ENCODE assay signal across 22 mouse cellular contexts in the genomic region with DNA sequence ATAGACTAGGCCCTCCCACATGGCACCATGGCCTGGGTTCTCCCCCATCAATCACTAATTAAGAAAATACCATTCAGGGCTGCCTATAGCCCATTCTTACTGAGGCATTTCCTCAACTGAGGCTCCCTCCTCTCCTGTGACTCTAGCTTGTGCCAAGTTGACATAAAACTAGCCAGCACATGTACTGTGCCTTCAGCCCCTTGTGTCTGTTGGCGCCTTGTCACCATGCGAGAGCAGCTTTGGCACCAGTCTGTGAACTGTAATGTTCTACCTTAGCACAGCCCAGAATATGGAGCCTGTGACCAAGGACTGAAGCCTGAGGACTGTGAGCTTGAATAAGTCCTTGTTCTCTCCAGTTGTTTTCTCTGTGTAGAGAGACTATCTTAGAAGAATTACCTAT.
DNase-seq lines count a peak whose midpoint lies in the region; ATAC-seq lines count a peak whose summit lies in the region.
"Had no signal": no experiment of that assay in that cellular context is flagged by ENCODE, and none has a peak within 500 bp of the region (broad histone marks: within the 10 kb centered on the region; RNA-seq: fewer than 3 reads in every experiment).

No protein-coding gene starts in this region.

- no peak overlapping the region for H3K9ac ChIP-seq in liver, embryonic 12.5 days

- H3K4me2 ChIP-seq in liver, embryonic 12.5 days: no peak overlapping the region

- peak overlapping the region; percentile 42; the same call in 1 of the 2 replicates for H3K27ac ChIP-seq in brown adipose tissue, adult 24 weeks (replicated peaks; ENCODE audit: low read depth, low read length)
- H3K27ac ChIP-seq in liver, embryonic 12.5 days: no peak overlapping the region

- no peak overlapping the region for H3K4me3 ChIP-seq in brown adipose tissue, adult 24 weeks (ENCODE audit: insufficient read depth, low read depth, low read length)
- no peak overlapping the region for H3K4me3 ChIP-seq in liver, embryonic 12.5 days

- peaks cover 22% of the 10 kb centered on the region for H3K4me1 ChIP-seq in brown adipose tissue, adult 24 weeks (ENCODE audit: control insufficient read depth, insufficient read depth, insufficient read length, low read length)
- H3K4me1 ChIP-seq in liver, embryonic 12.5 days: peaks cover 13% of the 10 kb centered on the region

- H3K9me3 ChIP-seq in liver, embryonic 12.5 days (replicated peaks): no peaks in the 10 kb centered on the region
- H3K9me3 ChIP-seq: G1E had no signal

- H3K36me3 ChIP-seq in liver, embryonic 12.5 days: no peaks in the 10 kb centered on the region
- H3K36me3 ChIP-seq: G1E had no signal

- no peak for ATAC-seq in liver, embryonic 12.5 days
- ATAC-seq: activated CD4-positive, CD25-positive, alpha-beta regulatory T cell, adult 4 months; CD4-positive, CD25-positive, alpha-beta regulatory T cell, adult 4 months; Patski had no signal

- no peaks in the 10 kb centered on the region; the same call in 1 of the 2 replicates for H3K27me3 ChIP-seq in liver, embryonic 12.5 days (replicated peaks)
- H3K27me3 ChIP-seq: CH12.LX, Patski had no signal

- DNase-seq in fat pad, adult 2 months (ENCODE audit: extremely low read depth, low read depth, low spot score): peak; percentile 54
- DNase-seq in gonadal fat pad, adult 2 months (ENCODE audit: low read depth): peak; percentile 49
- DNase-seq in gastrocnemius, postnatal 10 days: no peak
- no peak for DNase-seq in lung, postnatal 14 days
- DNase-seq: adrenal gland, adult 2 months; adrenal gland, adult 8-10 months; adrenal gland, postnatal 10 days; adrenal gland, postnatal 14 days; adrenal gland, postnatal 25 days; adrenal gland, postnatal 36 days; B cell, adult 2 months; cerebellum, adult 11 months; cerebellum, adult 11-12 months; cerebellum, adult 18-20 months; cerebellum, adult 2 months had no signal

- WGBS in liver, embryonic 12.5 days (ENCODE audit: insufficient replicate concordance): 62% methylated on average over 2 of the region's 2 CpGs

Comparison
In these comparisons a context has a peak if more than half of its experiments do, and no peak if none do; other contexts are left out.
1. DNase-seq: peak in fat pad, adult 2 months (single experiment) and gonadal fat pad, adult 2 months (single experiment); none in gastrocnemius, postnatal 10 days (single experiment) and lung, postnatal 14 days (single experiment).